Mouse (Mus musculus) left cerebral cortex, adult 9 months (tissue): Measurements from ENCODE around the gene Unc5b.

Source experiments
- DNase-seq, 2 experiments: peaks; one replicate each; pipeline ENCODE4 v3.0.0; 2022; ENCODE audit warnings: low spot score in 2 of 2

Gene Unc5b

GRCm38 (mm10) chr10:60720461-60720860, 110.9 kb downstream of the Unc5b start:
- DNase-seq, result no peak

GRCm38 (mm10) chr10:60718491-60718890, 112.9 kb downstream of the Unc5b start:
- DNase-seq, result no peak

- DNase-seq, result no peak
Measured at GRCm38 (mm10) chr10:60716449-60716848, 114.9 kb downstream of the Unc5b start.
